Mouse (Mus musculus) olfactory bulb, adult 2 months (tissue): ENCODE data around the gene Unc80.

Source experiments
- CTCF ChIP-seq: fragments of 200-500 bp; IDR thresholded peaks from 2 replicates; pipeline ENCODE4 v1.5.1; 2012; ENCODE audit warnings: low read depth, mild to moderate bottlenecking, low read length, moderate library complexity; ENCODE audit not compliant: insufficient read depth
- POLR2A ChIP-seq: fragments of 200-500 bp; IDR thresholded peaks from 2 replicates; pipeline ENCODE4 v1.6.1; 2012; ENCODE audit warnings: mild to moderate bottlenecking, low read depth, low read length, moderate library complexity; ENCODE audit not compliant: insufficient read depth

DNA sequence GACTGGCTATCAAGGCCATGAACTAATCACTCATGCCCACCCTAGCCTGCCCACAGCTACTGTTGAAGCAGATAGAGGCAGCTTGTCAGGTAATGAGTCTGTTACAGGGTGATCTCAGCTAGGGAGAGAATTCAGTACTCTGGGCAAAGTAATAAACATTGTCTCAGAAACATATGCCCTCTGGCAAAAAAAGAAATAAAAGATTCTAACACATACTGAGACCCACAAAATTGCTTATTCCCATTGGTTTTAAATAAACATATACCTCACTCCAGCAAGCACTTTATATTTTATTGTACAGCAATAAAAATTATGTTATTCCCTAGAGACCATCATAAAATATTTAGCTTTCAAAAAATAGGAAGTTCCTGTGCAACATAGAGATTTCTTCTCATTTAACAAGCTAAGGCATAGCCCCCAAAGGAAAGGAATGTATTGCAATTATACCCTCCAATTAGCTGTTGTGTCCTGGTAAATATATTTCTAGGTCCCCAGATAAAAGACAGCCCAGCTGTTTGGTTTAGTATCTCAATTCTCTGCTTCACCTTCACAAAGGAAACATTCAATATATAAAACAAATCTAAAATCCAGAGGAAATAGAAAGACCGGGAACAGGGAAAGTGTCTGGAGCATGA lies 93.6 kb downstream of the Unc80 start:
- no peak for TF ChIP-seq POLR2A
- no peak for TF ChIP-seq CTCF
